Mouse (Mus musculus): ENCODE results near the gene Sh3bp5l. TPM values are rescaled to one million over a fixed set of nuclear protein-coding genes. Genes with fewer than 3 reads are reported as not detected.
"Not testable (repeated sequence)": the region's sequence is repeated elsewhere in the genome, so short reads cannot be mapped to it uniquely, and the experiment has no call there.

Sh3bp5l gene
- total and polyA plus RNA-seq, 3 experiments = 22.8 to 33.9 (median 28.4) TPM

DNA sequence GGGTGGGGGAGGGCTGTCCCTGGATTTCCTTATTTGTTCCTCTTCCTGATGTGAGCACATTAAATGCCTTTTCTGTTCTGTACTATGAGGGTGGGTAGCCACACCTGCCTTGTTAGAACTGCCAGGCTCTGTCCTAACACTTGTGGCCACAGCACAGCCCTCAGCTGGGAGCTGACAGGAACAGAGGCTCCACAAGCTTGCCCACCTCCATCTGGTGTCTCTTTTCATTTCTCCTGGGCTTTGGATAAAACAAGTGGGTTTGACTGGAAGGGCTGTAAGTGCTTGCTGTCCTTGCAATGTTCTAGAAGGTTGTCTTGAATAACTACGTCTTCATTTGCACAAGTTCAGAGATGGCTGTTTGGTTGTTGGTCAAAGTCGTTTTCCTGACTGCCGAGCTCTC is 24.4 kb downstream of the Sh3bp5l start:
- Histone ChIP-seq H3K27me3 (ENCODE audit: control insufficient read depth, insufficient read depth, low read length) (no peaks in the 10 kb centered on the region), H3K9ac (ENCODE audit: low read depth, low read length) (no peak overlapping the region), H3K4me1 (ENCODE audit: control insufficient read depth, insufficient read depth, low read length) (no peaks in the 10 kb centered on the region), H3K79me2 (replicated peaks; ENCODE audit: control insufficient read depth, insufficient read depth, low read length) (no peaks in the 10 kb centered on the region), H3K27ac (no peak overlapping the region), H3K4me3 (no peak overlapping the region), H3K36me3 (ENCODE audit: control insufficient read depth, insufficient read depth, low read length) (no peaks in the 10 kb centered on the region)
- TF ChIP-seq CTCF (IDR thresholded peaks at IDR 0.05) = no peak
- TF ChIP-seq POLR2A (IDR thresholded peaks at IDR 0.05; ENCODE audit: insufficient read depth, low read depth, low read length) = no peak
- TF ChIP-seq EP300 (IDR thresholded peaks at IDR 0.05; ENCODE audit: insufficient read depth, low read depth, low read length) = no peak
- intact Hi-C loops (cut with DNase I) = no loop called here
- DNase-seq = no peak
- 74% methylated on average over 3 of the region's 3 CpGs for WGBS

GRCm38 (mm10) chr11:58357042-58357441 is 26.5 kb downstream of the Sh3bp5l start:
- DNase-seq = no peak
- Histone ChIP-seq H3K79me2 (replicated peaks; ENCODE audit: control insufficient read depth, insufficient read depth, low read length) (no peaks in the 10 kb centered on the region), H3K4me3 (no peak overlapping the region), H3K27ac (no peak overlapping the region), H3K4me1 (ENCODE audit: control insufficient read depth, insufficient read depth, low read length) (no peaks in the 10 kb centered on the region), H3K9ac (ENCODE audit: low read depth, low read length) (no peak overlapping the region), H3K36me3 (ENCODE audit: control insufficient read depth, insufficient read depth, low read length) (no peaks in the 10 kb centered on the region), H3K27me3 (ENCODE audit: control insufficient read depth, insufficient read depth, low read length) (no peaks in the 10 kb centered on the region)
- 81% methylated on average over 3 of the region's 3 CpGs for WGBS
- intact Hi-C loops (cut with DNase I) = no loop called here
- TF ChIP-seq EP300 (IDR thresholded peaks at IDR 0.05; ENCODE audit: insufficient read depth, low read depth, low read length) = no peak
- no peak for TF ChIP-seq CTCF (IDR thresholded peaks at IDR 0.05)
- no peak for TF ChIP-seq POLR2A (IDR thresholded peaks at IDR 0.05; ENCODE audit: insufficient read depth, low read depth, low read length)

GRCm38 (mm10) chr11:58357844-58358534 is 27.5 kb downstream of the Sh3bp5l start:
- no peak for TF ChIP-seq CTCF (IDR thresholded peaks at IDR 0.05)
- no peak for TF ChIP-seq POLR2A (IDR thresholded peaks at IDR 0.05; ENCODE audit: insufficient read depth, low read depth, low read length)
- TF ChIP-seq EP300 (IDR thresholded peaks at IDR 0.05; ENCODE audit: insufficient read depth, low read depth, low read length) = no peak

GRCm38 (mm10) chr11:58362562-58362961 is 32.0 kb downstream of the Sh3bp5l start:
- H3K9ac ChIP-seq (ENCODE audit: low read depth, low read length); H3K4me1 ChIP-seq (ENCODE audit: control insufficient read depth, insufficient read depth, low read length); intact Hi-C loops (cut with DNase I); H3K27me3 ChIP-seq (ENCODE audit: control insufficient read depth, insufficient read depth, low read length); DNase-seq; H3K79me2 ChIP-seq (replicated peaks; ENCODE audit: control insufficient read depth, insufficient read depth, low read length); H3K36me3 ChIP-seq (ENCODE audit: control insufficient read depth, insufficient read depth, low read length); H3K4me3 ChIP-seq; H3K27ac ChIP-seq: not testable (repeated sequence)
- no CpG with 5 or more reads among the region's 6 CpGs for WGBS

More at GRCm38 (mm10) chr11:58357844-58358534, 27.5 kb downstream of the Sh3bp5l start:
- intact Hi-C loops (cut with DNase I) = no loop called here
- Histone ChIP-seq H3K36me3 (ENCODE audit: control insufficient read depth, insufficient read depth, low read length) (no peaks in the 10 kb centered on the region), H3K27ac (no peak overlapping the region), H3K27me3 (ENCODE audit: control insufficient read depth, insufficient read depth, low read length) (no peaks in the 10 kb centered on the region), H3K4me1 (ENCODE audit: control insufficient read depth, insufficient read depth, low read length) (no peaks in the 10 kb centered on the region), H3K4me3 (no peak overlapping the region), H3K79me2 (replicated peaks; ENCODE audit: control insufficient read depth, insufficient read depth, low read length) (no peaks in the 10 kb centered on the region), H3K9ac (ENCODE audit: low read depth, low read length) (no peak overlapping the region)
- 53% methylated on average over 6 of the region's 6 CpGs for WGBS
- DNase-seq = no peak

DNA sequence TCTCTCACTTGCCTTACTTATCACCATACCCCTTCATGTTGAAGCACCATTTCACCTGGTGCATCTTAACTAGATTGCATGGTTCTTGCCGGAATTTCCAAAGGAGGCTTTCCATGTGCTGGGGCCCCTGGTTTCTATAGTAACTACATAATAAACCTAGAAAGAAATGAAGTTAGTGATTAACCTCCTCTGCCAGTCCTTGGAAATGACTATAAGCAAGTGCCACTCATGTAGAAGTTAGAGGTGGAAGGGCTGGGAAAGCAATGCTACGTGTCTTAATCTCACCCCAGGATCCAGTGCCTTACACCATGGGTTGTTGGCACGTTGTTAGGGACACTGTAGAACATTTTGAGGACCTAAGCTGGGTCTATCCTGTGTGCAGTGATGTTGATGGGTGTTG is 33.9 kb downstream of the Sh3bp5l start:
- TF ChIP-seq EP300 (IDR thresholded peaks at IDR 0.05; ENCODE audit: insufficient read depth, low read depth, low read length) = no peak
- TF ChIP-seq CTCF (IDR thresholded peaks at IDR 0.05) = no peak
- no peak for TF ChIP-seq POLR2A (IDR thresholded peaks at IDR 0.05; ENCODE audit: insufficient read depth, low read depth, low read length)
- Histone ChIP-seq H3K36me3 (ENCODE audit: control insufficient read depth, insufficient read depth, low read length) (no peaks in the 10 kb centered on the region), H3K9ac (ENCODE audit: low read depth, low read length) (no peak overlapping the region), H3K27me3 (ENCODE audit: control insufficient read depth, insufficient read depth, low read length) (no peaks in the 10 kb centered on the region), H3K27ac (no peak overlapping the region), H3K4me1 (ENCODE audit: control insufficient read depth, insufficient read depth, low read length) (no peaks in the 10 kb centered on the region), H3K4me3 (no peak overlapping the region), H3K79me2 (replicated peaks; ENCODE audit: control insufficient read depth, insufficient read depth, low read length) (no peaks in the 10 kb centered on the region)
- DNase-seq = no peak
- 73% methylated on average over 3 of the region's 3 CpGs for WGBS
- intact Hi-C loops (cut with DNase I) = no loop called here

DNA sequence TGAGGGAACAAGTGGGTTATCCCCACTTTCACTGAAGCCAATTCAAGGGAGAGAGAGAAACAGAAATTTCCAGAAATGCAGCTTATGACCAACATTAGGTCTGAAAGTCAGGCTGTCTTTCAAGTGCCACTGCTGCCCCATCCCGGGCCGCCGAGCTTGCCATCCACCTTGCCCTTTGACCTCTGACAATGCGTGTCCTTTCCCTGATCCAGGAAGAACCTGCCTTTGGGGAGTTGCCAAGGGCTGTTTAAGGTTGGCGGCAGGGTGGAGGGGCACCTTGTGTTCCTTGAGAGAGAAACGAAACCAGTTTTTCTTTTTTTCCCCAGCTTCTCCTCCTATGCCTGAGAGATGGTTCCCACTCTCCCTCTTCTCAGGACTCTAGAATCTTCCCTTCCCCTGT is 35.7 kb downstream of the Sh3bp5l start:
- H3K79me2 ChIP-seq (replicated peaks; ENCODE audit: control insufficient read depth, insufficient read depth, low read length); H3K36me3 ChIP-seq (ENCODE audit: control insufficient read depth, insufficient read depth, low read length); H3K4me1 ChIP-seq (ENCODE audit: control insufficient read depth, insufficient read depth, low read length); DNase-seq; H3K9ac ChIP-seq (ENCODE audit: low read depth, low read length); H3K27me3 ChIP-seq (ENCODE audit: control insufficient read depth, insufficient read depth, low read length); H3K4me3 ChIP-seq; H3K27ac ChIP-seq; intact Hi-C loops (cut with DNase I): not testable (repeated sequence)
- no CpG with 5 or more reads among the region's 6 CpGs for WGBS

All from heart, adult 2 months (tissue).